Mouse (Mus musculus) CH12.LX (cell line): Measurements from ENCODE around the gene Aarsd1. TPM values are rescaled to one million over a fixed set of nuclear protein-coding genes. Genes with fewer than 3 reads are reported as not detected.

Source experiments
- DNase-seq: peaks from one replicate; pipeline ENCODE4 v3.0.0-alpha.2; 2013; ENCODE audit errors: extremely low read depth
- H3K27ac ChIP-seq: 2 replicates; pipeline ENCODE4 v1.5.1; 2012; ENCODE audit warnings: low read depth, mild to moderate bottlenecking, control low read depth, moderate library complexity; ENCODE audit not compliant: insufficient read depth
- H3K27me3 ChIP-seq: replicated peaks from 2 replicates; pipeline ENCODE3; 2012; ENCODE audit warnings: inconsistent platforms
- H3K36me3 ChIP-seq, 2 experiments: replicated peaks in 1 of 2; 2 replicates each; pipeline versions ENCODE3 to v1.6.1; 2012; ENCODE audit warnings: inconsistent platforms in 1 of 2, low read length in 1 of 2, mild to moderate bottlenecking in 1 of 2, mixed read lengths in 1 of 2, moderate library complexity in 1 of 2; ENCODE audit not compliant: control insufficient read depth in 1 of 2, insufficient read depth in 1 of 2
- H3K4me1 ChIP-seq, 2 experiments: 2 replicates each; pipeline ENCODE4 v1.6.1; 2012; ENCODE audit warnings: inconsistent platforms in 1 of 2, moderate library complexity in 1 of 2; ENCODE audit not compliant: insufficient read depth in 2 of 2, control insufficient read depth in 1 of 2
- H3K4me2 ChIP-seq: 2 replicates; pipeline ENCODE4 v1.6.1; 2012; ENCODE audit warnings: low read depth, mild to moderate bottlenecking, control low read depth; ENCODE audit not compliant: poor library complexity, insufficient read depth, severe bottlenecking
- H3K4me3 ChIP-seq, 3 experiments: fragments of 150-350 bp in 1 of 3; sonication (generic) in 1 of 3; replicated peaks in 1 of 3; 2 replicates each; pipeline versions ENCODE3 to v1.5.1; 2011 to 2012; ENCODE audit warnings: low read depth in 2 of 3, low read length in 2 of 3, mild to moderate bottlenecking in 2 of 3, moderate library complexity in 2 of 3, control low read depth in 1 of 3, improper control_type of control experiment in 1 of 3, inconsistent platforms in 1 of 3, mixed read lengths in 1 of 3; ENCODE audit not compliant: poor library complexity in 1 of 3
- H3K79me2 ChIP-seq: replicated peaks from 2 replicates; pipeline ENCODE4 v1.6.1; 2012; ENCODE audit warnings: mild to moderate bottlenecking, moderate library complexity; ENCODE audit not compliant: control insufficient read depth, poor library complexity, insufficient read depth, severe bottlenecking; ENCODE audit errors: extremely low read depth
- H3K9ac ChIP-seq: 2 replicates; pipeline ENCODE4 v1.6.1; 2012; ENCODE audit warnings: low read depth, mild to moderate bottlenecking, control low read depth, moderate library complexity; ENCODE audit not compliant: insufficient read depth
- H3K9me3 ChIP-seq: replicated peaks from 2 replicates; pipeline ENCODE3; 2012; ENCODE audit warnings: low read length, inconsistent platforms, mixed read lengths
- CHD2 ChIP-seq: IDR thresholded peaks from 2 replicates; pipeline ENCODE4 v1.6.1; 2011; ENCODE audit warnings: low read length, improper control_type of control experiment
- E2F4 ChIP-seq: IDR thresholded peaks from 2 replicates; pipeline ENCODE4 v1.6.1; 2011; ENCODE audit warnings: low read depth, low read length, improper control_type of control experiment; ENCODE audit not compliant: insufficient replicate concordance
- ELF1 ChIP-seq: IDR thresholded peaks from 2 replicates; pipeline ENCODE4 v1.6.1; 2014; ENCODE audit warnings: low read depth, mild to moderate bottlenecking, inconsistent platforms, low read length, improper control_type of control experiment
- EP300 ChIP-seq: IDR thresholded peaks from 2 replicates; pipeline ENCODE4 v1.6.1; 2011; ENCODE audit warnings: low read length, improper control_type of control experiment
- GABPA ChIP-seq: IDR thresholded peaks from 2 replicates; pipeline ENCODE4 v1.6.1; 2012; ENCODE audit warnings: low read depth, low read length, improper control_type of control experiment, inconsistent platforms; ENCODE audit not compliant: insufficient replicate concordance
- HCFC1 ChIP-seq: IDR thresholded peaks from 2 replicates; pipeline ENCODE4 v1.6.1; 2012; ENCODE audit warnings: low read depth, mild to moderate bottlenecking, inconsistent platforms, low read length, improper control_type of control experiment
- JUND ChIP-seq: conservative IDR thresholded peaks from 2 replicates; pipeline ENCODE4 v1.6.1; 2011; ENCODE audit warnings: low read depth, low read length, improper control_type of control experiment
- MAFK ChIP-seq: IDR thresholded peaks from 2 replicates; pipeline ENCODE4 v1.6.1; 2011; ENCODE audit warnings: low read length, improper control_type of control experiment; ENCODE audit not compliant: insufficient replicate concordance
- MAZ ChIP-seq: IDR thresholded peaks from 2 replicates; pipeline ENCODE4 v1.6.1; 2012; ENCODE audit warnings: low read depth, mild to moderate bottlenecking, inconsistent platforms, low read length, improper control_type of control experiment, moderate library complexity
- MYC ChIP-seq: IDR thresholded peaks from 2 replicates; pipeline ENCODE4 v1.6.1; 2011; ENCODE audit warnings: low read depth, mild to moderate bottlenecking, improper control_type of control experiment, low read length
- PAX5 ChIP-seq: IDR thresholded peaks from 2 replicates; pipeline ENCODE4 v1.6.1; 2012; ENCODE audit warnings: low read length, inconsistent platforms, mixed read lengths
- POLR2AphosphoS2 ChIP-seq: IDR thresholded peaks from 2 replicates; pipeline ENCODE4 v1.6.1; 2011; ENCODE audit warnings: low read depth, low read length, improper control_type of control experiment
- RAD21 ChIP-seq: IDR thresholded peaks from 2 replicates; pipeline ENCODE4 v1.6.1; 2011; ENCODE audit warnings: low read depth, mild to moderate bottlenecking, low read length, improper control_type of control experiment, moderate library complexity
- SMC3 ChIP-seq: IDR thresholded peaks from 2 replicates; pipeline ENCODE4 v1.6.1; 2011; ENCODE audit warnings: low read depth, low read length, improper control_type of control experiment
- TBP ChIP-seq: conservative IDR thresholded peaks from 2 replicates; pipeline ENCODE4 v1.6.1; 2011; ENCODE audit warnings: low read depth, low read length, improper control_type of control experiment
- ZC3H11A ChIP-seq: IDR thresholded peaks from 2 replicates; pipeline ENCODE4 v1.6.1; 2012; ENCODE audit warnings: low read depth, mild to moderate bottlenecking, inconsistent platforms, low read length, improper control_type of control experiment
- ZMIZ1 ChIP-seq: IDR thresholded peaks from 2 replicates; pipeline ENCODE4 v1.6.1; 2012; ENCODE audit warnings: low read depth, mild to moderate bottlenecking, inconsistent platforms, low read length, improper control_type of control experiment
- dilution Hi-C: fragments of 300-500 bp; cut with MboI; formaldehyde crosslinking; loops from 2 replicates; pipeline ENCODE4 v1.14.3; 2020; ENCODE audit warnings: low sequenced_read_pairs; ENCODE audit not compliant: extremely low pct_unique_long_range_greater_than_20kb, extremely low pct_ligation_motif_present
- in situ Hi-C: fragments of 300-500 bp; cut with MboI; formaldehyde crosslinking; loops from 3 replicates; pipeline ENCODE4 v1.14.3; 2019; ENCODE audit warnings: low sequenced_read_pairs, low pct_ligation_motif_present, low pct_unique_long_range_greater_than_20kb, mixed read lengths
- polyA plus RNA-seq: library from polyadenylated mRNA; unstranded; fragments of >175 nt; gene quantifications from 2 replicates; pipeline ENCODE4 v1.2.1, GENCODE M21; 2012; ENCODE audit warnings: low read depth; ENCODE audit not compliant: insufficient read length
- total RNA-seq, 2 experiments: library from RNA; depleted of rRNA; stranded (reverse); fragments of 300-350 nt in 1 of 2; fragments of >200 nt in 1 of 2; gene quantifications; 2 replicates each; pipeline ENCODE4 v1.2.3; 2012 to 2014

Aarsd1 gene
- total and polyA plus RNA-seq, 3 experiments = 81.5 to 133 (median 84.5) TPM

GRCm38 (mm10) chr11:101357505-101358182, 59.8 kb downstream of the Aarsd1 start:
- H3K4me1 ChIP-seq = peaks cover 4 to 14% of the 10 kb centered on the region in 2 experiments; a peak in 3 of 4 replicates
- H3K36me3 ChIP-seq = no peaks in the 10 kb centered on the region
- no peak overlapping the region for H3K9ac ChIP-seq
- no peaks in the 10 kb centered on the region for H3K79me2 ChIP-seq
- no peak for DNase-seq
- H3K4me3 ChIP-seq = no peak overlapping the region
- in situ Hi-C loops = no loop called here
- H3K9me3 ChIP-seq = no peaks in the 10 kb centered on the region
- no peak for TF ChIP-seq ELF1
- TF ChIP-seq CHD2 = no peak
- TF ChIP-seq E2F4 = no peak
- TF ChIP-seq PAX5 = no peak
- no peak for TF ChIP-seq ZMIZ1
- no peak for TF ChIP-seq MYC
- TF ChIP-seq MAFK = no peak
- no peak for TF ChIP-seq EP300
- TF ChIP-seq TBP = no peak
- TF ChIP-seq SMC3 = no peak
- no peak for TF ChIP-seq POLR2AphosphoS2
- TF ChIP-seq ZC3H11A = no peak
- no peak for TF ChIP-seq HCFC1
- no peak for TF ChIP-seq JUND
- TF ChIP-seq GABPA = no peak
- TF ChIP-seq MAZ = no peak
- TF ChIP-seq RAD21 = no peak
- TF ChIP-seq, all 38 proteins: peak for 0
- H3K27me3 ChIP-seq = peaks cover 2% of the 10 kb centered on the region
- no peak overlapping the region for H3K4me2 ChIP-seq
- dilution Hi-C loops = no loop called here
- no peak overlapping the region for H3K27ac ChIP-seq

Other genes starting within 250 kb of the Aarsd1 start
Only the 20 nearest of the 27 such genes appear.
- gene Ramp2, start 171.6 kb downstream of the Aarsd1 start, total RNA-seq (2012; rRNA removed) = 1.3 and 1.5 TPM in 2 replicates
- 0.26 TPM in 1 of 2 replicates, not detected in the other for gene Ramp2, start 171.6 kb downstream of the Aarsd1 start, total RNA-seq (2014; rRNA removed)
- 0.33 and 0.80 TPM in 2 replicates for gene Ramp2, start 171.6 kb downstream of the Aarsd1 start, polyA plus RNA-seq
- gene Vps25, start 163.9 kb downstream of the Aarsd1 start, total RNA-seq (2012; rRNA removed) = 102 and 132 TPM in 2 replicates
- gene Vps25, start 163.9 kb downstream of the Aarsd1 start, total RNA-seq (2014; rRNA removed) = 97.7 and 105 TPM in 2 replicates
- gene Vps25, start 163.9 kb downstream of the Aarsd1 start, polyA plus RNA-seq = 210 and 211 TPM in 2 replicates
- gene Wnk4, start 157.0 kb downstream of the Aarsd1 start, total RNA-seq (2012; rRNA removed) = 0.85 and 1.2 TPM in 2 replicates
- gene Wnk4, start 157.0 kb downstream of the Aarsd1 start, total RNA-seq (2014; rRNA removed) = 0.62 and 0.90 TPM in 2 replicates
- 5.4 and 7.8 TPM in 2 replicates for gene Wnk4, start 157.0 kb downstream of the Aarsd1 start, polyA plus RNA-seq
- 2.5 and 3.4 TPM in 2 replicates for gene Cntd1, start 138.6 kb downstream of the Aarsd1 start, total RNA-seq (2012; rRNA removed)
- 0.65 and 0.98 TPM in 2 replicates for gene Cntd1, start 138.6 kb downstream of the Aarsd1 start, total RNA-seq (2014; rRNA removed)
- 0.85 and 0.96 TPM in 2 replicates for gene Cntd1, start 138.6 kb downstream of the Aarsd1 start, polyA plus RNA-seq
- 285 TPM in 2 replicates for gene Coa3, start 138.5 kb downstream of the Aarsd1 start, total RNA-seq (2012; rRNA removed)
- 177 and 179 TPM in 2 replicates for gene Coa3, start 138.5 kb downstream of the Aarsd1 start, total RNA-seq (2014; rRNA removed)
- 113 and 117 TPM in 2 replicates for gene Coa3, start 138.5 kb downstream of the Aarsd1 start, polyA plus RNA-seq
- 280 and 282 TPM in 2 replicates for gene Becn1, start 115.3 kb downstream of the Aarsd1 start, total RNA-seq (2012; rRNA removed)
- 207 and 224 TPM in 2 replicates for gene Becn1, start 115.3 kb downstream of the Aarsd1 start, total RNA-seq (2014; rRNA removed)
- gene Becn1, start 115.3 kb downstream of the Aarsd1 start, polyA plus RNA-seq = 177 and 237 TPM in 2 replicates
- 86.1 and 108 TPM in 2 replicates for gene Psme3, start 101.4 kb downstream of the Aarsd1 start, total RNA-seq (2012; rRNA removed)
- gene Psme3, start 101.4 kb downstream of the Aarsd1 start, total RNA-seq (2014; rRNA removed) = 199 and 208 TPM in 2 replicates
- 496 and 527 TPM in 2 replicates for gene Psme3, start 101.4 kb downstream of the Aarsd1 start, polyA plus RNA-seq
- 5.0 and 5.5 TPM in 2 replicates for gene Aoc2, start 92.6 kb downstream of the Aarsd1 start, total RNA-seq (2012; rRNA removed)
- gene Aoc2, start 92.6 kb downstream of the Aarsd1 start, total RNA-seq (2014; rRNA removed) = 3.6 and 4.3 TPM in 2 replicates
- 10.7 and 12.1 TPM in 2 replicates for gene Aoc2, start 92.6 kb downstream of the Aarsd1 start, polyA plus RNA-seq
- gene Aoc3, start 87.0 kb downstream of the Aarsd1 start, total RNA-seq (2012; rRNA removed) = 0.25 and 0.29 TPM in 2 replicates
- gene Aoc3, start 87.0 kb downstream of the Aarsd1 start, total RNA-seq (2014; rRNA removed) = 0.28 and 0.30 TPM in 2 replicates
- 0.86 and 0.99 TPM in 2 replicates for gene Aoc3, start 87.0 kb downstream of the Aarsd1 start, polyA plus RNA-seq
- gene G6pc, start 50.1 kb downstream of the Aarsd1 start, total RNA-seq (2012; rRNA removed) = 0.08 TPM in 1 of 2 replicates, not detected in the other
- not detected in 2 replicates for gene G6pc, start 50.1 kb downstream of the Aarsd1 start, total RNA-seq (2014; rRNA removed)
- gene G6pc, start 50.1 kb downstream of the Aarsd1 start, polyA plus RNA-seq = not detected in 2 replicates
- 8.3 and 8.4 TPM in 2 replicates for gene Gm27029, start 7.2 kb upstream of the Aarsd1 start, total RNA-seq (2012; rRNA removed)
- gene Gm27029, start 7.2 kb upstream of the Aarsd1 start, total RNA-seq (2014; rRNA removed) = 1.7 and 2.3 TPM in 2 replicates
- gene Gm27029, start 7.2 kb upstream of the Aarsd1 start, polyA plus RNA-seq = 6.2 and 8.7 TPM in 2 replicates
- 10.1 and 10.7 TPM in 2 replicates for gene Rundc1, start 7.5 kb upstream of the Aarsd1 start, total RNA-seq (2012; rRNA removed)
- 6.4 and 6.8 TPM in 2 replicates for gene Rundc1, start 7.5 kb upstream of the Aarsd1 start, total RNA-seq (2014; rRNA removed)
- 12.7 and 13.5 TPM in 2 replicates for gene Rundc1, start 7.5 kb upstream of the Aarsd1 start, polyA plus RNA-seq
- gene Ptges3l, start 7.7 kb upstream of the Aarsd1 start, total RNA-seq (2012; rRNA removed) = 2.3 and 2.4 TPM in 2 replicates
- gene Ptges3l, start 7.7 kb upstream of the Aarsd1 start, total RNA-seq (2014; rRNA removed) = 1.9 and 2.3 TPM in 2 replicates
- gene Ptges3l, start 7.7 kb upstream of the Aarsd1 start, polyA plus RNA-seq = 2.2 and 3.0 TPM in 2 replicates
- 3,039 and 3,055 TPM in 2 replicates for gene Rpl27, start 24.7 kb upstream of the Aarsd1 start, total RNA-seq (2012; rRNA removed)
- 5,415 and 5,728 TPM in 2 replicates for gene Rpl27, start 24.7 kb upstream of the Aarsd1 start, total RNA-seq (2014; rRNA removed)
- gene Rpl27, start 24.7 kb upstream of the Aarsd1 start, polyA plus RNA-seq = 881 and 909 TPM in 2 replicates
- gene Ifi35, start 30.8 kb upstream of the Aarsd1 start, total RNA-seq (2012; rRNA removed) = 49.3 and 59.3 TPM in 2 replicates
- 74.9 and 79.1 TPM in 2 replicates for gene Ifi35, start 30.8 kb upstream of the Aarsd1 start, total RNA-seq (2014; rRNA removed)
- gene Ifi35, start 30.8 kb upstream of the Aarsd1 start, polyA plus RNA-seq = 63.7 and 67.6 TPM in 2 replicates
- gene Rnd2, start 47.4 kb upstream of the Aarsd1 start, total RNA-seq (2012; rRNA removed) = 2.8 and 3.4 TPM in 2 replicates
- 1.1 and 1.4 TPM in 2 replicates for gene Rnd2, start 47.4 kb upstream of the Aarsd1 start, total RNA-seq (2014; rRNA removed)
- 4.5 and 4.6 TPM in 2 replicates for gene Rnd2, start 47.4 kb upstream of the Aarsd1 start, polyA plus RNA-seq
- 20.2 and 29.9 TPM in 2 replicates for gene Vat1, start 48.6 kb upstream of the Aarsd1 start, total RNA-seq (2012; rRNA removed)
- gene Vat1, start 48.6 kb upstream of the Aarsd1 start, total RNA-seq (2014; rRNA removed) = 14.5 and 14.9 TPM in 2 replicates
- gene Vat1, start 48.6 kb upstream of the Aarsd1 start, polyA plus RNA-seq = 46.0 and 49.4 TPM in 2 replicates
- gene Brca1, start 134.3 kb upstream of the Aarsd1 start, total RNA-seq (2012; rRNA removed) = 33.0 and 37.4 TPM in 2 replicates
- gene Brca1, start 134.3 kb upstream of the Aarsd1 start, total RNA-seq (2014; rRNA removed) = 37.5 and 41.4 TPM in 2 replicates
- gene Brca1, start 134.3 kb upstream of the Aarsd1 start, polyA plus RNA-seq = 31.1 and 31.3 TPM in 2 replicates
- gene Nbr1, start 134.5 kb upstream of the Aarsd1 start, total RNA-seq (2012; rRNA removed) = 39.4 and 52.2 TPM in 2 replicates
- 44.7 and 48.3 TPM in 2 replicates for gene Nbr1, start 134.5 kb upstream of the Aarsd1 start, total RNA-seq (2014; rRNA removed)
- 39.3 and 44.8 TPM in 2 replicates for gene Nbr1, start 134.5 kb upstream of the Aarsd1 start, polyA plus RNA-seq
- gene Tmem106a, start 164.6 kb upstream of the Aarsd1 start, total RNA-seq (2012; rRNA removed) = 1.4 and 2.2 TPM in 2 replicates
- gene Tmem106a, start 164.6 kb upstream of the Aarsd1 start, total RNA-seq (2014; rRNA removed) = 2.6 and 2.8 TPM in 2 replicates
- 6.8 and 9.1 TPM in 2 replicates for gene Tmem106a, start 164.6 kb upstream of the Aarsd1 start, polyA plus RNA-seq